In the genomic region with DNA sequence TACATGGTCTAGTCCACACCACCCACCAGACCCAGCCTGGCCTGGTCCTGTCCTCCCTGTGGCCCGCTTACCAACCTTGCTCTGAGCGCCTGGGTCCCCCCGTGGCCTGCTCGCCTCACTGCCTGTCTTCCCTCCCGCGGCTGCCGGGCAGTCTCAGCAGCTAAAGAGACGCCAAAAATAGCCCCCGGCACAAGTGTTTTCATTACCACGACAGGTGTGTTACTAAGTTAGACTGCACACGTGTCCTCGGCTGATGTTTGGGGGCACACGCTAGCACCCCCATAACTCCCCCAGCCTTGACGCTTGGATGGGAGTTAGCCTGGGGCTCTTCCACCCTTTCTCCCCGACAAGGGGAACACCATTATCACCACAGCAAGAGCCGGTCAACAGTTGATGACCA, we compare ENCODE assay signal across 18 mouse cellular contexts. TPM values are rescaled to one million over a fixed set of nuclear protein-coding genes. Genes with fewer than 3 reads are reported as not detected.
"Had no signal": no experiment of that assay in that cellular context is flagged by ENCODE, and none has a peak within 500 bp of the region (broad histone marks: within the 10 kb centered on the region; RNA-seq: fewer than 3 reads in every experiment).

No protein-coding gene starts in this region.

- DNase-seq: kidney, postnatal 25 days; layer of hippocampus, adult 9-11 months; layer of hippocampus, postnatal 36 days; lung, adult 18-20 months; right cerebral cortex, postnatal 14 days; thymus, postnatal 36 days had no signal

- H3K9ac ChIP-seq: limb, embryonic 12.5 days; liver, embryonic 14.5 days; midbrain, embryonic 12.5 days had no signal

- H3K27ac ChIP-seq: limb, embryonic 12.5 days; liver, embryonic 14.5 days; midbrain, embryonic 12.5 days had no signal

- H3K4me2 ChIP-seq: limb, embryonic 12.5 days; midbrain, embryonic 12.5 days had no signal

- H3K9me3 ChIP-seq: limb, embryonic 12.5 days; midbrain, embryonic 12.5 days had no signal

- ATAC-seq: midbrain, embryonic 16.5 days had no signal

- H3K4me3 ChIP-seq: limb, embryonic 12.5 days; midbrain, embryonic 12.5 days had no signal

RNA-seq across cellular contexts. Expression of gene Pabpn1l, which starts 23.8 kb away (rescaled TPM):
- total RNA-seq: left cerebral cortex, adult 8-10 months; left cerebral cortex, postnatal 25 days; liver, adult 2 months; megakaryocyte-erythroid progenitor cell, adult 5-6 weeks had no signal
- polyA plus RNA-seq: limb, embryonic 12.5 days; liver, adult 2 months; liver, embryonic 14.5 days; lung, embryonic 16.5 days; midbrain, embryonic 12.5 days; midbrain, embryonic 16.5 days; neural tube, embryonic 14.5 days; small intestine, adult 2 months; stomach, embryonic 16.5 days had no signal
